8 mouse cellular contexts compared by ENCODE assay signal in genomic region chr7:141466607-141467148, GRCm38 (mm10). TPM values are rescaled to one million over a fixed set of nuclear protein-coding genes. Genes with fewer than 3 reads are reported as not detected.
A peak's percentile ranks its signal among the peaks of the same experiment; 100 is the strongest.
DNase-seq lines count a peak whose midpoint lies in the region; ATAC-seq and TF ChIP-seq lines count a peak whose summit lies in the region.

No protein-coding gene starts in this region.

- H3K4me2 ChIP-seq in embryonic facial prominence, embryonic 14.5 days (ENCODE audit: low read depth, low read length) = peak overlapping the region; percentile 75
- H3K4me2 ChIP-seq in intestine, embryonic 14.5 days (ENCODE audit: low read length) = peak overlapping the region; percentile 91
- H3K4me2 ChIP-seq in neural tube, embryonic 13.5 days = peak overlapping the region; percentile 75

- DNase-seq in layer of hippocampus, adult 2 months (ENCODE audit: low spot score in 2 of 2) = no peak
- no peak for DNase-seq in layer of hippocampus, postnatal 36 days
- DNase-seq in embryonic facial prominence, embryonic 14.5 days (ENCODE audit: low spot score) = no peak
- DNase-seq in intestine, embryonic 14.5 days (ENCODE audit: low spot score) = no peak
- no peak for DNase-seq in left cerebral cortex, adult 11 months (ENCODE audit: low spot score)
- DNase-seq in thymus, postnatal 0 days (ENCODE audit: low spot score) = no peak
- no peak for DNase-seq in thymus, postnatal 36 days

- TF ChIP-seq CTCF in layer of hippocampus, adult 2 months (conservative IDR thresholded peaks at IDR 0.05) = no peak

- H3K4me1 ChIP-seq in embryonic facial prominence, embryonic 14.5 days (ENCODE audit: control insufficient read depth, insufficient read depth, low read length) = peaks cover 47% of the 10 kb centered on the region
- H3K4me1 ChIP-seq in intestine, embryonic 14.5 days (replicated peaks; ENCODE audit: control insufficient read depth, insufficient read depth, low read length) = peaks cover 37% of the 10 kb centered on the region
- H3K4me1 ChIP-seq in neural tube, embryonic 13.5 days (replicated peaks) = peaks cover 61% of the 10 kb centered on the region

- peak overlapping the region; percentile 74; the same call in 1 of the 2 replicates for H3K27ac ChIP-seq in layer of hippocampus, adult 2 months
- H3K27ac ChIP-seq in embryonic facial prominence, embryonic 14.5 days (replicated peaks; ENCODE audit: low read depth, low read length) = peak overlapping the region; percentile 91
- peak overlapping the region; percentile 80; the same call in 1 of the 2 replicates for H3K27ac ChIP-seq in intestine, embryonic 14.5 days (ENCODE audit: low read depth)
- no peak overlapping the region for H3K27ac ChIP-seq in neural tube, embryonic 13.5 days (replicated peaks)

- 59% methylated on average over 10 of the region's 10 CpGs for WGBS in embryonic facial prominence, embryonic 14.5 days
- 62% methylated on average over 10 of the region's 10 CpGs for WGBS in intestine, embryonic 14.5 days
- 61% methylated on average over 10 of the region's 10 CpGs for WGBS in neural tube, embryonic 13.5 days

- H3K4me3 ChIP-seq in layer of hippocampus, adult 2 months = peak overlapping the region; percentile 59
- peak overlapping the region; percentile 82 for H3K4me3 ChIP-seq in embryonic facial prominence, embryonic 14.5 days (ENCODE audit: low read depth, low read length)
- H3K4me3 ChIP-seq in intestine, embryonic 14.5 days (ENCODE audit: low read depth, low read length) = peak overlapping the region; percentile 75
- peak overlapping the region; percentile 61 for H3K4me3 ChIP-seq in neural tube, embryonic 13.5 days

- peak overlapping the region; percentile 86 for H3K9ac ChIP-seq in embryonic facial prominence, embryonic 14.5 days (ENCODE audit: low read depth, low read length)
- peak overlapping the region; percentile 80 for H3K9ac ChIP-seq in intestine, embryonic 14.5 days (ENCODE audit: low read length)
- H3K9ac ChIP-seq in neural tube, embryonic 13.5 days = peak overlapping the region; percentile 81

- no peak for ATAC-seq in embryonic facial prominence, embryonic 14.5 days (ENCODE audit: low read depth)
- ATAC-seq in intestine, embryonic 14.5 days (replicated peaks; ENCODE audit: low FRiP score, low TSS enrichment, low read depth) = 0 out of 2 replicates have a peak, but pooled peaks have one; percentile 0
- ATAC-seq in neural tube, embryonic 13.5 days (ENCODE audit: low read depth) = no peak

- H3K27me3 ChIP-seq in embryonic facial prominence, embryonic 14.5 days (replicated peaks; ENCODE audit: control insufficient read depth, insufficient read depth, low read length) = peaks cover 45% of the 10 kb centered on the region
- H3K27me3 ChIP-seq in intestine, embryonic 14.5 days (replicated peaks; ENCODE audit: control insufficient read depth, insufficient read depth, low read length) = peaks cover 41% of the 10 kb centered on the region
- H3K27me3 ChIP-seq in neural tube, embryonic 13.5 days = peaks cover 54% of the 10 kb centered on the region

- no peaks in the 10 kb centered on the region for H3K9me3 ChIP-seq in embryonic facial prominence, embryonic 14.5 days (ENCODE audit: control insufficient read depth, low read length)
- H3K9me3 ChIP-seq in intestine, embryonic 14.5 days (ENCODE audit: control insufficient read depth, low read length) = no peaks in the 10 kb centered on the region
- no peaks in the 10 kb centered on the region for H3K9me3 ChIP-seq in neural tube, embryonic 13.5 days

- peaks cover 24% of the 10 kb centered on the region for H3K36me3 ChIP-seq in embryonic facial prominence, embryonic 14.5 days (ENCODE audit: control insufficient read depth, insufficient read depth, low read length)
- H3K36me3 ChIP-seq in intestine, embryonic 14.5 days (ENCODE audit: control insufficient read depth, insufficient read depth, low read length) = peaks cover 20% of the 10 kb centered on the region
- H3K36me3 ChIP-seq in neural tube, embryonic 13.5 days = peaks cover 22% of the 10 kb centered on the region

RNA-seq across cellular contexts. Expression of gene Cd151, which starts 0.5 kb away (rescaled TPM):
- 10 to 100 TPM; 23.4 to 25.1 TPM for total RNA-seq in layer of hippocampus, adult 2 months (2021)
- total RNA-seq in layer of hippocampus, postnatal 36 days (2021) = 10 to 100 TPM; 21.4 to 21.5 TPM
- polyA plus RNA-seq in embryonic facial prominence, embryonic 14.5 days (2014; fragmentation: Nextera tagmentation; extraction: Ambion mirVana) = 54.9 and 60.7 TPM in 2 replicates
- 73.4 and 73.5 TPM in 2 replicates for polyA plus RNA-seq in intestine, embryonic 14.5 days (2014; fragmentation: Nextera tagmentation; extraction: Ambion mirVana)
- polyA plus RNA-seq in neural tube, embryonic 13.5 days (2015; fragmentation: Nextera tagmentation; extraction: Ambion mirVana) = 19.1 and 22.7 TPM in 2 replicates
- 11.7 and 13.0 TPM in 2 replicates for polyA plus RNA-seq in thymus, postnatal 0 days (2015; fragmentation: Nextera tagmentation; extraction: Ambion mirVana)

RNA-seq across cellular contexts. Expression of gene Cracr2b, which starts 5.8 kb away (rescaled TPM):
- 1 to 10 TPM; 4.1 to 6.7 TPM for total RNA-seq in layer of hippocampus, adult 2 months (2021)
- 1 to 10 TPM; 3.9 to 6.0 TPM for total RNA-seq in layer of hippocampus, postnatal 36 days (2021)
- polyA plus RNA-seq in embryonic facial prominence, embryonic 14.5 days (2014; fragmentation: Nextera tagmentation; extraction: Ambion mirVana) = 6.6 and 10.3 TPM in 2 replicates
- 13.8 and 14.0 TPM in 2 replicates for polyA plus RNA-seq in intestine, embryonic 14.5 days (2014; fragmentation: Nextera tagmentation; extraction: Ambion mirVana)
- 5.3 and 9.8 TPM in 2 replicates for polyA plus RNA-seq in neural tube, embryonic 13.5 days (2015; fragmentation: Nextera tagmentation; extraction: Ambion mirVana)
- 6.1 and 8.9 TPM in 2 replicates for polyA plus RNA-seq in thymus, postnatal 0 days (2015; fragmentation: Nextera tagmentation; extraction: Ambion mirVana)

RNA-seq across cellular contexts. Expression of gene Polr2l, which starts 8.3 kb away (rescaled TPM):
- 10 to 100 TPM; 38.7 TPM for total RNA-seq in layer of hippocampus, adult 2 months (2021)
- total RNA-seq in layer of hippocampus, postnatal 36 days (2021) = 10 to 100 TPM; 42.8 to 44.9 TPM
- 59.3 and 65.2 TPM in 2 replicates for polyA plus RNA-seq in embryonic facial prominence, embryonic 14.5 days (2014; fragmentation: Nextera tagmentation; extraction: Ambion mirVana)
- polyA plus RNA-seq in intestine, embryonic 14.5 days (2014; fragmentation: Nextera tagmentation; extraction: Ambion mirVana) = 67.7 and 73.4 TPM in 2 replicates
- polyA plus RNA-seq in neural tube, embryonic 13.5 days (2015; fragmentation: Nextera tagmentation; extraction: Ambion mirVana) = 79.3 and 85.0 TPM in 2 replicates
- polyA plus RNA-seq in thymus, postnatal 0 days (2015; fragmentation: Nextera tagmentation; extraction: Ambion mirVana) = 73.5 and 85.3 TPM in 2 replicates

RNA-seq across cellular contexts. Expression of gene Tspan4, which starts 8.4 kb away (rescaled TPM):
- 10 to 100 TPM; 13.6 to 13.7 TPM for total RNA-seq in layer of hippocampus, adult 2 months (2021)
- total RNA-seq in layer of hippocampus, postnatal 36 days (2021) = 10 to 100 TPM; 13.1 to 13.7 TPM
- 85.1 and 86.2 TPM in 2 replicates for polyA plus RNA-seq in embryonic facial prominence, embryonic 14.5 days (2014; fragmentation: Nextera tagmentation; extraction: Ambion mirVana)
- polyA plus RNA-seq in intestine, embryonic 14.5 days (2014; fragmentation: Nextera tagmentation; extraction: Ambion mirVana) = 75.1 and 83.9 TPM in 2 replicates
- 54.3 and 57.1 TPM in 2 replicates for polyA plus RNA-seq in neural tube, embryonic 13.5 days (2015; fragmentation: Nextera tagmentation; extraction: Ambion mirVana)
- 24.7 and 28.5 TPM in 2 replicates for polyA plus RNA-seq in thymus, postnatal 0 days (2015; fragmentation: Nextera tagmentation; extraction: Ambion mirVana)

RNA-seq across cellular contexts. Expression of gene Pnpla2, which starts 11.7 kb away (rescaled TPM):
- 10 to 100 TPM; 25.1 to 28.3 TPM for total RNA-seq in layer of hippocampus, adult 2 months (2021)
- 10 to 100 TPM; 17.7 to 27.0 TPM for total RNA-seq in layer of hippocampus, postnatal 36 days (2021)
- polyA plus RNA-seq in embryonic facial prominence, embryonic 14.5 days (2014; fragmentation: Nextera tagmentation; extraction: Ambion mirVana) = 16.9 and 20.4 TPM in 2 replicates
- 24.6 and 30.2 TPM in 2 replicates for polyA plus RNA-seq in intestine, embryonic 14.5 days (2014; fragmentation: Nextera tagmentation; extraction: Ambion mirVana)
- 17.1 and 17.6 TPM in 2 replicates for polyA plus RNA-seq in neural tube, embryonic 13.5 days (2015; fragmentation: Nextera tagmentation; extraction: Ambion mirVana)
- polyA plus RNA-seq in thymus, postnatal 0 days (2015; fragmentation: Nextera tagmentation; extraction: Ambion mirVana) = 49.2 and 50.5 TPM in 2 replicates
